Mouse (Mus musculus) midbrain, embryonic 15.5 days (tissue): ENCODE data around the gene Tmem212. TPM values are rescaled to one million over a fixed set of nuclear protein-coding genes. Genes with fewer than 3 reads are reported as not detected.

Experiments used
- ATAC-seq: fragments of 200-750 bp; cut with Nextera tagmentation; replicated peaks from 2 replicates; pipeline ENCODE4 v1.8.0; 2017; ENCODE audit warnings: moderate TSS enrichment
- H3K27ac ChIP-seq: fragments of 300-500 bp; sonication (generic); 2 replicates; pipeline ENCODE4 v1.5.1; 2015; ENCODE audit warnings: mild to moderate bottlenecking, inconsistent platforms
- H3K27me3 ChIP-seq: fragments of 300-500 bp; sonication (generic); replicated peaks from 2 replicates; pipeline ENCODE4 v1.6.1; 2015; ENCODE audit warnings: inconsistent platforms
- H3K36me3 ChIP-seq: fragments of 300-500 bp; sonication (generic); replicated peaks from 2 replicates; pipeline ENCODE4 v1.6.1; 2015; ENCODE audit warnings: inconsistent platforms
- H3K4me1 ChIP-seq: fragments of 300-500 bp; sonication (generic); 2 replicates; pipeline ENCODE4 v1.6.1; 2015; ENCODE audit warnings: inconsistent platforms
- H3K4me2 ChIP-seq: fragments of 300-500 bp; sonication (generic); 2 replicates; pipeline ENCODE4 v1.6.1; 2015; ENCODE audit warnings: inconsistent platforms, mild to moderate bottlenecking, moderate library complexity
- H3K4me3 ChIP-seq: fragments of 300-500 bp; sonication (generic); 2 replicates; pipeline ENCODE4 v1.5.1; 2015; ENCODE audit warnings: mild to moderate bottlenecking, inconsistent platforms
- H3K9ac ChIP-seq: fragments of 300-500 bp; sonication (generic); 2 replicates; pipeline ENCODE4 v1.6.1; 2015; ENCODE audit warnings: mild to moderate bottlenecking, inconsistent platforms
- H3K9me3 ChIP-seq: fragments of 300-500 bp; sonication (generic); 2 replicates; pipeline ENCODE4 v1.6.1; 2016; ENCODE audit warnings: inconsistent platforms
- WGBS: fragments of 180-500 bp; shearing (Covaris S2); methylation state at CpG from one replicate; pipeline ENCODE4 v1.1.7; 2015; ENCODE audit warnings: mixed read lengths; 5-methylcytosine and 5-hydroxymethylcytosine counted together
- polyA plus RNA-seq: library from polyadenylated mRNA; unstranded; fragments of >200 nt; fragmentation: Nextera tagmentation; extraction: Ambion mirVana; gene quantifications from 2 replicates; pipeline ENCODE4 v1.2.1, GENCODE M21; 2015

The Tmem212 gene
- polyA plus RNA-seq, 1 experiment from 2014 or later, result 0.25 TPM

DNA sequence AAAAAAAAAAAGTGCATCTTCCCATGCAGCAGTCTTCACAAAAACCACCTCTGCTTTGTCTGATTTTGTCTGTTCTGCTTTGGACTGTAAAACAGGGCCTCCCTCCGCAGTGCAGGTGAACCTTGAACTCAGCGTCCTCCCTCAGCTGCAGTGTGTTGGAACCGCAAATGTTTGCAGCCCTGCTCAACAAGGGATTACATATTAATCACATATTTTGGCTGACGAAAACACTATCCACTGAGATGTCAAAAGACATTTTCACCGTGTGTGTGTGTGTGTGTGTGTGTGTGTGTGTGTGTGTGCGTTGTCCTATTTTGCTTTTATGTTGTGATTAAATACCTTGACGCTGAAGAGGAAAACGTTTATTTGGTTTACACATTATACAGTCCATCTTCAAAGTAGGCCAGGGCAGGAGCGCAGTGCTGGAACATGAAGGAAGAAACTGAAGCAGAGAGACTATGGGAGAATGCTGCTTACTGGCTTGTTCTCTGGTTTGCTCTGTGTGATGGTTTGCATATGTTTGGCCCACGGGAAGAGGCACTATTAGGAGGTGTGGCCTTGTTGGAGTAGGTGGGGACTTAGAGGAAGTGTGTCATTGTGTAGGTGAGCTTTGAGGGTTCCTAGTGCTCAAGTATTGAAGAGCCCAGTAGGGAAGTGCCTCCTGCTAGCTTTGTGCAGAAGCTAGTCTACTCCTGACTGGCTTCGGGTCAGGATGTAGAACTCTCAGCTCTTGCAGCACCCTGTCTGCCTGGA, 25.3 kb upstream of the Tmem212 start:
- no peak overlapping the region for H3K9ac ChIP-seq
- H3K4me1 ChIP-seq, result no peaks in the 10 kb centered on the region
- H3K36me3 ChIP-seq, result no peaks in the 10 kb centered on the region
- H3K4me3 ChIP-seq, result no peak overlapping the region
- H3K4me2 ChIP-seq, result no peak overlapping the region
- no peak overlapping the region for H3K27ac ChIP-seq
- H3K27me3 ChIP-seq, result no peaks in the 10 kb centered on the region
- 93% methylated on average over 11 of the region's 11 CpGs for WGBS
- 0 out of 2 replicates have a peak, but pooled peaks cover 4% of the 10 kb centered on the region for H3K9me3 ChIP-seq
- no peak for ATAC-seq

DNA sequence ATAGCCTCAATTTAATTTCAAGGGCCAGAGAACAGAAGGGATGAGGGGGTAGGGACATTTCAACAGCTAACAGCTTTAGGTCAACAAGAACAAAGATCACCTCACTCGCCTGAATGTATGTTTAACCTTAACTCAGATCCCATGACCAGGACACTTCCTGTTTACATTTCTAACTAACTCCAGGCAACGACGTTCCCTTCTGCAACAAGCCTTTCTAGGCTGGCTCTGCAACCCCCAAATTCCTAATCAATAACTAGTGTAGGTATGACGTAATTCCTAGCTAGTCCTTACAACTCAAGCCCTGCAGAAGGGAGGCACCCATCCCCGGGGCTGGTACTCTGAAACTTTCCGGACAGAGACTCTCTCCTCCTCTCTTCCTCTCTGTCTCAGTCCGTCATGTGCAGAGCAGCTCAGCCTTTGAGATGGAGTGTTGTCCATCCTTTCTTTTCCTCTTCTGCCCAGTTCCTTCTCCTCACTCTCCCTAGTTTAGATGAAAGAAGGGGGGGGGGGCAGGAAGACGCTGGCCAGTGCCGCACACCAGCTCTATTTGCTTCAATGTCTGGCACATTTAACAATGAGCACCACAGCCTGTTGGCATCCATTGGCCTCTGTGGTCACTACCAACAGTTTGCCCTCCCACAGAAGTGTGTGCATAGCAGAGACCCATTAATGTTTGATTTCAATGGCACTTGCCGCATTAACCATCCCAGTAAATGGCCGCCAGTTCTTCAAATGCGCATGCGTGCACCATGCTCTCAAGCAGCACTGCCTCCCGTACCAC, 22.7 kb upstream of the Tmem212 start:
- WGBS, result 94% methylated on average over 14 of the region's 14 CpGs

DNA sequence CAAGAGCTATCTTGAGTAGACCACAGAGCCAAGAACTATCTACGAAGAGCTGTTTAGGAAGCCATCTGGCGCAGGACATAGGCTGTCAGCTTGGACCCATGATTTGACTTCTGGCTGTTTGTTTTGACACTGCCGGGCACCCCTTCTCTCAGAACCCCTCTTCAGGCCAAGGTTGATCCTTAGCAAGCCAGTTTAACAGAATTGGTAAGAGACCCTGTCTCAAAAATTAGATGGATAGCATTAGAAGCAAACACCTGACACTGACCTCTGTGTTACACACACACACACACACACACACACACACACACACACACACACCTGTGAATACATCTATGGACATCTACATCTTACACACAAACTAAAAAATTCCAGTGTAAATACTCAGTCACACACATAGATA, 12.8 kb upstream of the Tmem212 start:
- Histone ChIP-seq H3K36me3 (no peaks in the 10 kb centered on the region), H3K4me1 (0 out of 2 replicates have a peak, but pooled peaks cover 3% of the 10 kb centered on the region), H3K4me3 (no peak overlapping the region), H3K4me2 (no peak overlapping the region), H3K27ac (no peak overlapping the region), H3K9me3 (no peaks in the 10 kb centered on the region), H3K9ac (no peak overlapping the region), H3K27me3 (no peaks in the 10 kb centered on the region)
- 97% methylated on average over 3 of the region's 3 CpGs for WGBS
- no peak for ATAC-seq

More for the DNA sequence above, 22.7 kb upstream of the Tmem212 start:
- no peaks in the 10 kb centered on the region for H3K36me3 ChIP-seq
- no peak for ATAC-seq
- no peak overlapping the region for H3K4me3 ChIP-seq
- H3K9me3 ChIP-seq, result 0 out of 2 replicates have a peak, but pooled peaks cover 4% of the 10 kb centered on the region
- H3K9ac ChIP-seq, result no peak overlapping the region
- no peaks in the 10 kb centered on the region for H3K27me3 ChIP-seq
- no peak overlapping the region for H3K4me2 ChIP-seq
- H3K4me1 ChIP-seq, result no peaks in the 10 kb centered on the region
- H3K27ac ChIP-seq, result no peak overlapping the region

DNA sequence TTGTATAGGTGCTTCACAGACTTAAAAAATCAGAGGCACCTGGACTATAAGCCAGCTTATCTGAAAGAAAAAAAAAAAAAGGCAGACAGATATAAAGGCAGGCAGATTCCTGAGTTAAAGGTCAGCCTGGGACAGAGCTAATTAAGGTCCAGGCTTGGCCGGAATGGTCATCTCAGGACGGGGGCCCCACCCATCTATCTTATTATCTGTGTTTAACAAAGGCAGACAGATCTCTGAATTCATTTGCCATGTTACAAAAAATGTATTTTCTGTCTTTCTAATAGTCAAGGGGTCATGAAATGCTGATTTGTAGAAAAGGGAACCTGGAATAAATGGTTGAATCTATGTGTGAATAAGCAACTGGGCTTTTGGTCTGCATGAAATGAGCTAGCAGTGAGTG, 12.1 kb upstream of the Tmem212 start:
- Histone ChIP-seq H3K4me1 (0 out of 2 replicates have a peak, but pooled peaks cover 3% of the 10 kb centered on the region), H3K4me2 (no peak overlapping the region), H3K27me3 (no peaks in the 10 kb centered on the region), H3K36me3 (no peaks in the 10 kb centered on the region), H3K4me3 (no peak overlapping the region), H3K9ac (no peak overlapping the region), H3K9me3 (no peaks in the 10 kb centered on the region), H3K27ac (no peak overlapping the region)
- 85% methylated on average over 2 of the region's 2 CpGs for WGBS
- no peak for ATAC-seq

DNA sequence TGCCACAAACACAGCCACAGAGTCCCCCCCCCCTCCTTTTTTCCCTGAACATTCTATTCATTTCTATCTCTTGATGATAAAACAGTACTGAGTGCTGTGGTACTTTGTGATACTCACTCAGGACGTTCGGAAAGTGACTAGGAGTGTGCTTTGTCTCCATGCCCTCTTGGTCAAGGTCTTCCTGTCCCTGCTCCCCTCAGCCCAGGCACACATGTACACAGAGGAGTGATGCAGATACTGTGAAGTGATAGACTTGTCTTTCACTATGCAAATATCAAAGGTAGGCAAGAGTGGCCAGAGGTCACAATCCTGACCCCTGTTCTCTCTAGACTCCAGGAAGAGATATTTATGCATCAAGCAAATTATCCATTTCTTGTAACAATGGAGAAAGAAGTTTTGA, 11.1 kb upstream of the Tmem212 start:
- no peak overlapping the region for H3K9ac ChIP-seq
- H3K36me3 ChIP-seq, result no peaks in the 10 kb centered on the region
- ATAC-seq, result no peak
- H3K4me2 ChIP-seq, result no peak overlapping the region
- 0 out of 2 replicates have a peak, but pooled peaks cover 3% of the 10 kb centered on the region for H3K4me1 ChIP-seq
- no peaks in the 10 kb centered on the region for H3K9me3 ChIP-seq
- no peak overlapping the region for H3K4me3 ChIP-seq
- WGBS, result 84% methylated on average over 2 of the region's 2 CpGs
- no peak overlapping the region for H3K27ac ChIP-seq
- H3K27me3 ChIP-seq, result no peaks in the 10 kb centered on the region

DNA sequence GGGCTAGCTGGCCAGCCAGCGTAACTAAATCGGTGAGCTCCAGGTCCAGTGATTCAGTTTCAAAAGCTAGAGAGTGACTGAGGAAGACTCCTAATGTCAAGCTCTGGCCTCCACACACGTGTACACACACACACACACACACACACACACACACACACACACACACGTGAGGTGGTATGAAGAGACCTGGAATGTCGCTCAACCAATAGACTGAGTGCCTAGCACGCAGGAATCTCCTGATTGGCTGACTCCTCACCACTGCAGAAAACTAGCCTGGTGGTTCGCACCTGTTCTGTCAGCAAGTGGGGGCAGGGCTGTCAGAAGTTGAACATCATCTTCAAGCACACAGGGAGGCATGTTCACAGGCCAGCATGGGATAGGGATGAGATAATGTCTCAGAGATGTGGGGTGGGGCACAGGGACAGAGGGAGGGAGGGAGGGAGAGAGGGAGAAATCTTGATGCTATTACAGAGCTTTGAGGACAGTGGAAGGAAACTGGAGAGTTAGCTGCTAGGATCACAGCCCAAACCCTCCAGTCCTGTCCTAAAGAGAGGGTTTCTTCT, 10.6 kb upstream of the Tmem212 start:
- Histone ChIP-seq H3K9ac (no peak overlapping the region), H3K4me3 (no peak overlapping the region), H3K9me3 (no peaks in the 10 kb centered on the region), H3K36me3 (no peaks in the 10 kb centered on the region), H3K4me1 (0 out of 2 replicates have a peak, but pooled peaks cover 3% of the 10 kb centered on the region), H3K4me2 (no peak overlapping the region), H3K27me3 (no peaks in the 10 kb centered on the region), H3K27ac (no peak overlapping the region)
- no peak for ATAC-seq
- WGBS, result 77% methylated on average over 7 of the region's 7 CpGs

DNA sequence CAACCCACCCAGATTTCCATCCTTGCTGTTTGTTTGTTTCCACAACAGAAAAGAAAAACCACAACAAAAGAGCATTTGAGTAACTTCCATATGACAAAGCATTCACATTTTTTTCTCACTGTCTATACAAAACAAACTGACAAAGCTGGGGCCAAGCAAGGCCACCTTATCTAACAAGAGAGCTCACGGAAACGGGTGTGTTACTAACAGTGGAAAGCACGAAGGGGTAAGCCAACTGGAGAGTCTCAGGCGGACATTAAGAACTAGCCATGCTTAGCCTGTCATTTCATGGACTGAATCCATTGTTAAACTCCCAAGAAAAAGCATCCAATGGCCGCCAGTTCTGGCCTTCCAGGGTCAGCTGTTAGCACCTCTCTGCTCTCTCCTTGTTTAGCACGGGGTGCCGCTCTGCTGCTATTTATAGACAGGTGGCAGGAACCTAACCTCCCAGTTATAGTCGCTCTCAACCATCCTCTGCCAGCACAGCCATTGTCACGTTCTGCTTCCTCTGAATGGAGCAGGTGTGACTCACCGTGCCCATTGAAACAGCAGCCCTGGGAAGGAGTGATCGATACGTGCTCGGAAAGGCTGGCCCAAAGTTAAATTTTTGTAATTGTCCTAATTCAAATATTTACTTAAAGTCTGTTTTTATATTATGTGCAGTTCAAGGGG, 8.6 kb upstream of the Tmem212 start:
- WGBS, result 50% methylated on average over 13 of the region's 13 CpGs

DNA sequence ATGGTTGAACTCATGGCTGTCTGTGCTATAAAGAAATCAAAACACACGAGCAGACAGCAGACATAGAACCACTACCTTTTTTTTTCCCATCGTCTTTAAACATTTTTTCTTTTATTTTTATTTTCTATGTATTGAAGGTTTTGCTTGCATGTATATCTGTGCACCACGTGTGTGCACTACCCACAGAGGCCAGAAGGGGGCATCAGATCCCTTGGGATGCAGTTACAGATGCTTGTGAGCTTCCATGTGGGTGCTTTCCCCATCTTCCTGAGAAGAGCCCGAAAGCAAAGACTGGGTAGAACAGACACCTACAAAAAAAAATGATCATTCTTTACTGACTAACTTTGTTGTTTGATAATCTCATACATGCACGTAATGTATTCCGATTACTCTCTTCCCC, 5.7 kb upstream of the Tmem212 start:
- no peak overlapping the region for H3K27ac ChIP-seq
- no peaks in the 10 kb centered on the region for H3K27me3 ChIP-seq
- H3K4me2 ChIP-seq, result no peak overlapping the region
- H3K36me3 ChIP-seq, result no peaks in the 10 kb centered on the region
- 0 out of 2 replicates have a peak, but pooled peaks cover 3% of the 10 kb centered on the region for H3K4me1 ChIP-seq
- no peak overlapping the region for H3K4me3 ChIP-seq
- H3K9me3 ChIP-seq, result no peaks in the 10 kb centered on the region
- H3K9ac ChIP-seq, result no peak overlapping the region
- 88% methylated on average over 6 of the region's 6 CpGs for WGBS
- ATAC-seq, result no peak

More for the DNA sequence above, 8.6 kb upstream of the Tmem212 start:
- no peak overlapping the region for H3K9ac ChIP-seq
- no peak overlapping the region for H3K27ac ChIP-seq
- H3K4me2 ChIP-seq, result no peak overlapping the region
- no peaks in the 10 kb centered on the region for H3K27me3 ChIP-seq
- H3K4me1 ChIP-seq, result 0 out of 2 replicates have a peak, but pooled peaks cover 3% of the 10 kb centered on the region
- ATAC-seq, result no peak
- no peaks in the 10 kb centered on the region for H3K9me3 ChIP-seq
- no peaks in the 10 kb centered on the region for H3K36me3 ChIP-seq
- H3K4me3 ChIP-seq, result no peak overlapping the region

DNA sequence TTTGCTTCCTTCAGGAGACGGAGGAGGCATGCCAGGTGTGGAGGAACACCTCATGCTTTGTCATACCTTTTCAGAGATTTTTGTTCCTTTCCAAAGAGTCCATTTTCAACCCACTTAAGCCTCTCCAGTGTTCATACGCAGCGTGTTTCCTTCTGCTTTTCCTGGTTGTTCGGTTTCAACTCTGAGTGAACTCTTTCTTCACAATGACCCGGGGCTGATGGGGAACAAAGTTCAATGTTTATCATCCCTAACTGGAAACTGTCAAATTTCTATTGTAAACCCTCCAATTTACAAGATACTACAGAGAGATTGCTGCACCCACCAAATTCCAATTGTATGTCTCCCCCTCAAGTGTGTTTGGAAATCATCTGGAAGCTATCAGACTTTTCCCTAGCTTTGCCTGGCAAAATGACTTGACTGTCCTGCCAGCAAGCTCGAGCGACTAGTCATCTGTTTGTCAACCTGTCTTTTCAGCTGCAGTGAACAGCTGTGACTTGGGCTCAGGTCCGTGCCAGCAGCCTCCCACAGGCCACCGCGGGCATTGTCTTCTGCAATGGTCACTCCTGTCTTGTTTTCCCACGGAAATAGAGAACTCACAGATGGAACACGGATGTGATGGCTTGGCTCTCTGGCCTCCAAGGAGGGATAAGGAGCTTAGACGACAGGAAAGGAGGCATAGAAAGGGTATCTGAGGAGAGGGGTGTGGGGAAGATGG, 3.0 kb upstream of the Tmem212 start:
- ATAC-seq, result no peak
- Histone ChIP-seq H3K9me3 (no peaks in the 10 kb centered on the region), H3K9ac (no peak overlapping the region), H3K36me3 (no peaks in the 10 kb centered on the region), H3K4me1 (no peaks in the 10 kb centered on the region), H3K4me3 (no peak overlapping the region), H3K4me2 (no peak overlapping the region), H3K27ac (no peak overlapping the region), H3K27me3 (no peaks in the 10 kb centered on the region)
- 76% methylated on average over 13 of the region's 13 CpGs for whole genome bisulfite sequencing

DNA sequence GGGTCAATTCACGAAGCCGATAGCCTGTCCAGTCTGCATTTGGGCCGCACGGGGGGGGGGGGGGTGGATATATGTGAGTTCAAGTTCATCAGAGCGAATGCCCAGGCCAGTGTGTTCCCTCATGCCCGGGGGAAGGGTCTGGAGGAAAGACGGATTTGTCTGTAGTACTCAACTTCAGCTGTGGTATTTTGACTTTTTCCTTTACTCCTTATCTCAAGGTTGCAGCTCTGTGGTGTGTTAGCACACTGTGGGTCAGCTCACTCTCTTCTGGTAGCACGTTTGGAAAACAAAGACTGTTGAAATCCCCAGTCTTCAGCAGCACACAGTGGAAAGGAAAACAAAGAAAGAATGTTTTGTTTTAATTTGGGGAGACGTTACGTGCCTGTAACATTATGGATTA, 2.0 kb upstream of the Tmem212 start:
- Histone ChIP-seq H3K27me3 (no peaks in the 10 kb centered on the region), H3K9me3 (no peaks in the 10 kb centered on the region)
- WGBS, result 77% methylated on average over 10 of the region's 10 CpGs

DNA sequence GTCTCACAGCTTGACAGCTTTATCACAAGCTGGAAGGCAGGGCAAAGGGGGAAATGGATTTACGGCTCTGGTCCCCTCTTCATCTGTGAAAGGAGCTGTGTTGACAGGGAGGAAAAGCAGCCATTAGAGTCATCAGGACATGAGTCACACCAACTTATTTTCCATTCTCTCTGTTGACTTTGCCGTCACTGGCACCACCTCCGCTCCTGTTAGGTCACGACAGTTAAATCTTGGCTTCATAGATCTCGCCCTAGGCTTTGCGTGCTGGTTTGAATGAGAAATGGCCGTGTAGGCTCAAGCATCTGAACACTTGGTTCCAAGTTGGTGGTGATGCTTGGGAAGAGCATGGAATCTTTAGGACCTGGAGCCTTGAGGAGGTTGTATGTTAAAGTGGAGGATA, 9.6 kb downstream of the Tmem212 start:
- Histone ChIP-seq H3K27me3 (no peaks in the 10 kb centered on the region), H3K4me1 (no peaks in the 10 kb centered on the region), H3K4me3 (no peak overlapping the region), H3K9ac (no peak overlapping the region), H3K27ac (no peak overlapping the region), H3K36me3 (no peaks in the 10 kb centered on the region), H3K9me3 (no peaks in the 10 kb centered on the region), H3K4me2 (no peak overlapping the region)
- no peak for ATAC-seq
- 74% methylated on average over 7 of the region's 7 CpGs for WGBS

More for the DNA sequence above, 2.0 kb upstream of the Tmem212 start:
- Histone ChIP-seq H3K4me3 (no peak overlapping the region), H3K4me1 (no peaks in the 10 kb centered on the region), H3K4me2 (no peak overlapping the region), H3K36me3 (no peaks in the 10 kb centered on the region), H3K9ac (no peak overlapping the region), H3K27ac (no peak overlapping the region)
- ATAC-seq, result no peak
